Mouse (Mus musculus) forebrain, postnatal 0 days (tissue): ENCODE data around the gene Thoc6. TPM values are rescaled to one million over a fixed set of nuclear protein-coding genes. Genes with fewer than 3 reads are reported as not detected.

Source experiments
- ATAC-seq: fragments of 200-750 bp; cut with Nextera tagmentation; 2 replicates; pipeline ENCODE4 v1.8.0; 2017; ENCODE audit warnings: mild to moderate bottlenecking, moderate library complexity
- DNase-seq: peaks from one replicate; pipeline ENCODE4 v3.0.0-alpha.2; 2015
- H3K27ac ChIP-seq: fragments of 300-500 bp; sonication (generic); 2 replicates; pipeline ENCODE4 v1.5.1; 2014; ENCODE audit warnings: low read depth, mild to moderate bottlenecking, antibody characterized with exemption, low read length, moderate library complexity, mixed read lengths
- H3K27me3 ChIP-seq: fragments of 300-500 bp; sonication (generic); 2 replicates; pipeline ENCODE4 v1.6.1; 2014; ENCODE audit warnings: mild to moderate bottlenecking, low read length, mixed read lengths; ENCODE audit not compliant: insufficient read depth
- H3K36me3 ChIP-seq: fragments of 300-500 bp; sonication (generic); 2 replicates; pipeline ENCODE4 v1.6.1; 2014; ENCODE audit warnings: mild to moderate bottlenecking, moderate library complexity; ENCODE audit not compliant: insufficient read depth
- H3K4me1 ChIP-seq: fragments of 300-500 bp; sonication (generic); 2 replicates; pipeline ENCODE4 v1.6.1; 2014; ENCODE audit warnings: antibody characterized with exemption; ENCODE audit not compliant: insufficient read depth
- H3K4me2 ChIP-seq: fragments of 300-500 bp; sonication (generic); 2 replicates; pipeline ENCODE4 v1.6.1; 2014; ENCODE audit warnings: low read depth, mild to moderate bottlenecking, moderate library complexity
- H3K4me3 ChIP-seq: fragments of 300-500 bp; sonication (generic); 2 replicates; pipeline ENCODE4 v1.5.1; 2014; ENCODE audit warnings: low read depth, low read length, mixed read lengths
- H3K9ac ChIP-seq: fragments of 300-500 bp; sonication (generic); 2 replicates; pipeline ENCODE4 v1.6.1; 2014; ENCODE audit warnings: mild to moderate bottlenecking
- H3K9me3 ChIP-seq: fragments of 300-500 bp; sonication (generic); 2 replicates; pipeline ENCODE4 v1.6.1; 2016; ENCODE audit warnings: low read length
- CTCF ChIP-seq: sonication (generic); IDR thresholded peaks from 2 replicates; pipeline ENCODE4 v1.5.1; 2016; ENCODE audit warnings: antibody characterized with exemption, control low read depth, low read depth
- WGBS: fragments of 180-500 bp; shearing (Covaris S2); extraction: QIAGEN DNeasy Blood & Tissue Kit; methylation state at CpG from one replicate; pipeline ENCODE4 v1.1.7; 2014; 5-methylcytosine and 5-hydroxymethylcytosine counted together
- polyA plus RNA-seq: library from polyadenylated mRNA; unstranded; fragments of >200 nt; fragmentation: Nextera tagmentation; extraction: Ambion mirVana; gene quantifications from 2 replicates; pipeline ENCODE4 v1.2.1, GENCODE M21; 2015
- total RNA-seq: library from RNA; depleted of rRNA; stranded (reverse); fragments of >200 nt; gene quantifications from 2 replicates; pipeline ENCODE4 v1.2.3, GENCODE M21; 2014

Thoc6 gene
- total and polyA plus RNA-seq, 2 experiments from 2014 or later, result 14.7 to 18.0 TPM

GRCm38 (mm10) chr17:23683856-23684672, 10.4 kb upstream of the Thoc6 start, which contains the start of gene Cldn9:
TSS of gene Cldn9 (minus strand) at chr17:23684026.
- DNase-seq (no peak), ATAC-seq (peak; percentile 48)
- Histone ChIP-seq H3K4me3 (no peak within 1 kb of the TSS), H3K4me2 (no peak within 1 kb of the TSS), H3K36me3 (no peaks in the 10 kb centered on the region), H3K4me1 (no peaks in the 10 kb centered on the region), H3K27me3 (peaks cover 22% of the 10 kb centered on the region), H3K27ac (no peak within 1 kb of the TSS), H3K9ac (no peak within 1 kb of the TSS), H3K9me3 (no peaks in the 10 kb centered on the region)
- 16% methylated on average over 15 of the region's 15 CpGs for whole genome bisulfite sequencing
- TF ChIP-seq CTCF, result no peak

- Histone ChIP-seq H3K4me1 (no peaks in the 10 kb centered on the region), H3K4me3 (no peak overlapping the region), H3K4me2 (no peak overlapping the region), H3K9me3 (no peaks in the 10 kb centered on the region), H3K9ac (no peak overlapping the region), H3K36me3 (no peaks in the 10 kb centered on the region), H3K27ac (no peak overlapping the region), H3K27me3 (peaks cover 26% of the 10 kb centered on the region)
- 34% methylated on average over 15 of the region's 15 CpGs for WGBS
- ATAC-seq, result no peak
- no peak for DNase-seq
- no peak for TF ChIP-seq CTCF
Observed at GRCm38 (mm10) chr17:23683226-23683625, 9.5 kb upstream of the Thoc6 start.

- Histone ChIP-seq H3K4me1 (no peaks in the 10 kb centered on the region), H3K4me2 (no peak overlapping the region), H3K27ac (no peak overlapping the region), H3K27me3 (peaks cover 26% of the 10 kb centered on the region), H3K4me3 (no peak overlapping the region), H3K9ac (no peak overlapping the region), H3K36me3 (no peaks in the 10 kb centered on the region), H3K9me3 (no peaks in the 10 kb centered on the region)
- WGBS, result 72% methylated on average over 3 of the region's 3 CpGs
- ATAC-seq, result no peak
- DNase-seq, result no peak
- no peak for TF ChIP-seq CTCF
Observed at GRCm38 (mm10) chr17:23682530-23682929, 8.8 kb upstream of the Thoc6 start.

- ATAC-seq (no peak), DNase-seq (no peak)
- TF ChIP-seq CTCF, result no peak
- Histone ChIP-seq H3K27ac (no peak overlapping the region), H3K9me3 (no peaks in the 10 kb centered on the region), H3K4me2 (no peak overlapping the region), H3K4me3 (no peak overlapping the region), H3K27me3 (peaks cover 26% of the 10 kb centered on the region), H3K4me1 (no peaks in the 10 kb centered on the region), H3K9ac (no peak overlapping the region), H3K36me3 (no peaks in the 10 kb centered on the region)
- 67% methylated on average over 4 of the region's 4 CpGs for WGBS
Observed at GRCm38 (mm10) chr17:23682092-23682491, 8.4 kb upstream of the Thoc6 start.

- H3K4me3 ChIP-seq, result no peak overlapping the region
- ATAC-seq (no peak), DNase-seq (no peak)
- no peak overlapping the region for H3K9ac ChIP-seq
- H3K4me1 ChIP-seq, result peaks cover 9% of the 10 kb centered on the region; the same call in 1 of the 2 replicates
- 69% methylated on average over 10 of the region's 10 CpGs for WGBS
- no peaks in the 10 kb centered on the region for H3K9me3 ChIP-seq
- peaks cover 30% of the 10 kb centered on the region for H3K27me3 ChIP-seq
- H3K36me3 ChIP-seq, result no peaks in the 10 kb centered on the region
- no peak overlapping the region for H3K27ac ChIP-seq
- no peak overlapping the region for H3K4me2 ChIP-seq
- no peak for TF ChIP-seq CTCF
Observed at GRCm38 (mm10) chr17:23681086-23681485, 7.4 kb upstream of the Thoc6 start.

GRCm38 (mm10) chr17:23680336-23680735, 6.7 kb upstream of the Thoc6 start:
- H3K27me3 ChIP-seq, result peaks cover 30% of the 10 kb centered on the region
- WGBS, result 87% methylated on average over 9 of the region's 9 CpGs
- no peaks in the 10 kb centered on the region for H3K36me3 ChIP-seq
- ATAC-seq (no peak), DNase-seq (no peak)
- no peaks in the 10 kb centered on the region for H3K9me3 ChIP-seq
- H3K4me3 ChIP-seq, result no peak overlapping the region
- H3K4me2 ChIP-seq, result no peak overlapping the region
- H3K27ac ChIP-seq, result no peak overlapping the region
- TF ChIP-seq CTCF, result no peak
- peaks cover 10% of the 10 kb centered on the region; the same call in 1 of the 2 replicates for H3K4me1 ChIP-seq
- H3K9ac ChIP-seq, result no peak overlapping the region

- no peak within 1 kb of the TSS for H3K27ac ChIP-seq
- 4% methylated on average over 38 of the region's 38 CpGs for WGBS
- DNase-seq, result no peak
- H3K27me3 ChIP-seq, result peaks cover 30% of the 10 kb centered on the region
- 0 out of 2 replicates have a peak within 1 kb of the TSS, but pooled peaks have one; percentile 5 for H3K4me3 ChIP-seq
- no peak for ATAC-seq
- H3K4me2 ChIP-seq, result 0 out of 2 replicates have a peak within 1 kb of the TSS, but pooled peaks have one; percentile 24
- peaks cover 17% of the 10 kb centered on the region; the same call in 1 of the 2 replicates for H3K4me1 ChIP-seq
- H3K36me3 ChIP-seq, result no peaks in the 10 kb centered on the region
- no peak within 1 kb of the TSS for H3K9ac ChIP-seq
- no peak for TF ChIP-seq CTCF
- no peaks in the 10 kb centered on the region for H3K9me3 ChIP-seq
Observed at GRCm38 (mm10) chr17:23679127-23679835, 5.6 kb upstream of the Thoc6 start, which contains the start of gene Cldn6. TSS of gene Cldn6 (plus strand) at chr17:23679249.
